Mouse (Mus musculus) inflammation-experienced regulatory T-cells, adult 6 months (primary cell): ENCODE results near the gene Gp1bb. TPM values are rescaled to one million over a fixed set of nuclear protein-coding genes. Genes with fewer than 3 reads are reported as not detected.

Source experiments
- ATAC-seq: one replicate; pipeline ENCODE4 v1.8.0; 2017
- polyA plus RNA-seq, 3 experiments: library from polyadenylated mRNA; unstranded; fragments of 100-300 nt; shearing (Covaris generic); gene quantifications; one replicate each; pipeline ENCODE4 v1.2.1; 2017

The Gp1bb gene
- polyA plus RNA-seq, 3 experiments from 2014 or later = not detected

- ATAC-seq = no peak
Observed at GRCm38 (mm10) chr16:18628206-18628947, 6.2 kb upstream of the Gp1bb start.

GRCm38 (mm10) chr16:18627163-18627562 lies 5.0 kb upstream of the Gp1bb start:
- no peak for ATAC-seq

DNA sequence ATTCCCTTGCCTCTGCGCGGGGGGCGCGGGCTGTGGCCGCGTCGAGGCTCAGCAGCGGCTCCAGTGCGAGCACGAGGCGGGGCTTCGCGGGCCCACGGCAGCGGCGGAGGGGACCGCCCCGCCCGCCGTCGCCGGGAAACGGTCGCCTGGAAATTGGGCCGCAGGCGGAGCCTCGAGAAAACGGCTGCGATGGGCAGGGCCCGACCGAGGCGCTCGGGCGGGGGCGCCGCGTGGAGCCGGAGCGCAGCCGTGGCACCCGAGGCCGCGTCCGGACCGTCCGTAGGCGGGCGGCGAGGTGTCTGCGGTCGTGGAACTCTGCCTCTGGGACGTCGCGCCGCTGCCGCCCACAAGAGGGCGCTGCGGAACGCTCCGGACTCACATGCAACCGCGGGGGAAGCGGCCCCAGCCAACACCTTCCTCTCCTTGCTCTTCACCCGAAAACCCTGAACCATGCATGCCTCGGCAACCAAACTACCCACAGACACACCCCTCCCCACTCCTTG lies 4.2 kb upstream of the Gp1bb start, which contains the start of gene Gm49601:
TSS of gene Gm49601 (minus strand) at position 52 of the 503 bp plus-strand sequence.
- ATAC-seq = peak; percentile 75

- ATAC-seq = peak; percentile 7
Observed at GRCm38 (mm10) chr16:18625791-18626311, 3.6 kb upstream of the Gp1bb start.

DNA sequence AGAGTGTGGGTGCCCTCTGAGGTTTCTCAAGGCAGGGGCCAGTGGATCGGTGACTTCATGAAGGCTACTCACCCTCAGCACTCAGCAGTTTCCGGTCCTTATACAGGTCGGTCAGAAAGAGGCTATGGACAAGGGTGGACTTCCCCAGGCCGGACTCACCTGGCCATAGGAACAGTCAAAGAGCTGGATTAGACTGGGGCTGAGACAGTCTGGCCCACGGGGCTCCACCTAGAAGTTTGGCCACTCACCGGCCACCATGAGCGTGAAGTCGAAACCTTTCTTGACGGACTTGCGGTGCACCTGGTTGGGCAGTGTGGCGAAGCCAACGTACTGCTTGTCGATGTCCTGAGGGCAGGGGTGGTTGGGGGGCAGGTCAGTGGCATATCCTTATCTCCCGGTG lies 2.9 kb upstream of the Gp1bb start:
- no peak for ATAC-seq

DNA sequence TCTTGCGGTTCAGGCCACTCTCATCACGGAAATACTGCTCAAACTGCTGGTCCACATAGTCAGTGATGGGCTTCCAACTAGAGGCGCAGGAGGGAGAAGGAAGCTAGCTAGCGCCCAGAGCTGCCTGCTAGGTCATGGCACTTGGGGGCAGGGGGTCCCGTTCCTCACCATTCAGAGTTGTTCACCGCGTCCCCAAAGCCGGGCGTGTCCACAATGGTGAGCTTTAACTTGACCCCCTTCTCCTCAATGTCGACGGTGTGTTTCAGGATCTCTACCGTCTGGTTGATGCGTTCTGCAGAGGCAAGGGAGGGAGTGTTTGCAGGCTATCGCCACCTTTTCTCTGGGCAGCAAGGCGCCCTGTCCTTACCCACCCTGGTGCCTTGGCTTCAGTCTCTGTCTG lies 2.4 kb upstream of the Gp1bb start:
- no peak for ATAC-seq

DNA sequence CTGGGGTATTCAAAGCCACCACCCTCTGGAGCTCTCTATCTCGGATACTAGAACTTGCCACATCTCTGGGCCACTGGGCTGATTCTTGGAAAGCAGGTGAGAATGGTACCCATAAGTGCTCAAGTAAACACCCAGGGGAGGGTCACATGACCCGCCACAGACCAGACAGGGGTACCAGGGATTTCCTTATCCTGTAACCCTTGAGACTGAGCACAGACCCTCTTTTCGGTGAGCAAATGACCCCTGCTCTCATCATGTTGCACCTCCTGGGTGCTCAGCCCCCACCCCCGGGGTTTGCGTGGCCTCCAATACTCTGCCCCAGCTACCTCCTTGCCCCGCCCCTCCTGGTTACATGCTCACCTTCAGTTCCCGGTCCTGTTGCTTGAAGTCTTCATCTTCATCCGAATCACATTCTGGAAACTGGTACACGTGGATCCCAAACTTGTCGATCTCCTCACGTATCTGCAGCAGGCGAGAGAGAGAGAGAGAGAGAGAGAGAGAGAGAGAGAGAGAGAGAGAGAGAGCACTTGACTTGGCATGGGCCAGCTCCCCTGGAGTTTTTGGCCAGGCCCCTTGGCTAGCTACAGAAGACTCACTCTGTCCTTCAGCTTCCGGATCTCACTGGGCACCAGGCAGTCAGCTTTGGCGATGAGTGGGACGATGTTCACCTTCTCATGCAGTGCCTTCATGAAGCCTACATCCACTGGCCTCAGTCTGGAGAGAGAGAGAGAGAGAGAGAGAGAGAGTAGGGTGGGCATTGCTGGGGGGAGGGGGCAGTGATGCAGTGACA lies 1.7 kb upstream of the Gp1bb start:
- ATAC-seq = no peak

DNA sequence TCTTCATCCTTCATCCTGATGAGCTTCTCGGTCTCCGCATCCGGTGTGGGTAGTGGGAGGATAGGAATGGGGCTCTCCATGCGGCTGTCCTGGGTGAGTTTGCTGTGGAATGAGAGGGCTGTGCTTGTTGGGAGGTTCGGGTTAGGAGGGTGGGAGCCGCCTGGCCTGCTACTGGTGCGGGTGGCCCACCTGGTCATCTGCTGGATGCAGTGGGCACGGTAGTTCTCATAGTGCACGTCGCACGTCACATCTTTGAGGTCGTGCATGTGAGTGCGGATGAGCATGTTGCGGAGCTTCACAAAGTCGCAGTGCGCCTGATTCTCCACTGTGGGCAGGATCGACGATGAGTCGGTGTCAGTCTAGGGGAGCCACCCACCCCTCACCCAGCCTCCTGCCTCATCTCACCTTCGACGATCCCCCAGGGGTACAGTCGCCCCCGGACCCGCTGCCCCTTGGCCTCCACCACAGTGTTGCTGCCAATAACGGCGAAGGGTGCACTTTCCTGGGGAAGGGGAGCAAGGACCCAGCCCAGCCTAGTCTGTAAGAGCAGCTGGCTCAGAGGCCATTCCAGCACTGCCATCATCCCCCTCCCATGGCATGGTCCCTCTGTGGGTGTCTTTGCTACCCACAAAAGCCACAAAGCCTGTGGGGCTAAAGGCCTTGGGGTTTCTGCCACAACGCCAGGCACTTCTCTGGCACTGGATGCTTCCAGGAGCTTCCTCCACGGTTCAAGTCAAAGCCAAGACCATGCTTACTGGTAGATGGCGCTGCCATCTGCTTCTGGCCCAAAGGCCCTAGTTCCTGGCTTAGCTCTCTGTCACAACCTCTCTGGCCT lies 930 bp upstream of the Gp1bb start:
- no peak for ATAC-seq

DNA sequence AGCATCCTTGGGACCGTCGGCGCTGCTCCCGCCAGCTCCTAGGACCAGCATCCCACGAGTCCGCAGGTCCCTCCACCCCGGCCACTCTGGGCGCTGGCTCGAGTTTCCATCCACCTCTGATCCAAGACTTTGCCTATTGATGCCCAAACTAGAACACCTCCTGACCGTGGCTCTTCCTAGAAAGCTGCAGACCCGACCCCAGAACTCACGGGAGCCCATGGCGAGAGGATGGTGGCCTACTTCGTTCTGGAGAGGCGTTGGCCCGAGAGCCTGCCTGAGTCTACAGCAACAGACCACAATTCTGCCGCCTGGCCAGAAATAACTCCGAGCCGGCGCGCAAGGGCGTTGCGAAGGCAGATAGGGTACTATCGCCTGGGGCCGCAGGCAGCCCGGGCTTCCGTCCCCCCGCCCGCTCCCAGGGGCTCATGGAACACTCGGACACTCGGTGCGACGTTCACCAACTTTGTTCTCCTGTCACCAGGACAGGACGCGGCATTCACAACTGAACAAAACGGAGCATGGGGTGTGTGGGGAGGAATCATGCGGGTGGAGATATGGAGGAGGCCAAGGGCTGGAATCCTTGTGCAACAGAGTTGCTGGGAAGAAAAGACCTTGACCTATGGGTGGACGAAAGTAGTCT lies 721 bp downstream of the Gp1bb start:
- ATAC-seq = no peak

- ATAC-seq = no peak
Observed at GRCm38 (mm10) chr16:18620601-18621361, 1.4 kb downstream of the Gp1bb start.

DNA sequence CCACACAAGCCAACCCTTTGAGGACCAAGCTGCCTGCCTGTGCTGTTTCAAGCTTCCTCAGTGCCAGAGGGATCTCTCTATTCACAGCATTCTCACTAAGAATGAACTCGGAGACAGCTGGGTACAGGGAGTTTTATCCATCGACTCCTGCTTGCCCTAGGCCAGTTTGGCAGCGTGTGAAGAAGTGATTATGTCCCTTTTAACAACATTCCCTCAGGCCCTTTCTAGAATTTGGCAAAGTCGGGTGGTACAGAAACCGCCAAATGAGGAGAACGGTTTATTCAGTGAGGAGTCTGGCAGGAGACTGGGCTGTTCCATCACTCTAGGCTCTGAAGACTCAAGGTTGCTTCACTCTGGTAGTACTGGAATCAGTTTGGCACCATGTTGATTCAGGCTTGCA lies 2.0 kb downstream of the Gp1bb start:
- ATAC-seq = no peak

- ATAC-seq = no peak
Observed at GRCm38 (mm10) chr16:18619110-18619509, 3.1 kb downstream of the Gp1bb start.

- ATAC-seq = no peak
Observed at GRCm38 (mm10) chr16:18618297-18618696, 3.9 kb downstream of the Gp1bb start.

DNA sequence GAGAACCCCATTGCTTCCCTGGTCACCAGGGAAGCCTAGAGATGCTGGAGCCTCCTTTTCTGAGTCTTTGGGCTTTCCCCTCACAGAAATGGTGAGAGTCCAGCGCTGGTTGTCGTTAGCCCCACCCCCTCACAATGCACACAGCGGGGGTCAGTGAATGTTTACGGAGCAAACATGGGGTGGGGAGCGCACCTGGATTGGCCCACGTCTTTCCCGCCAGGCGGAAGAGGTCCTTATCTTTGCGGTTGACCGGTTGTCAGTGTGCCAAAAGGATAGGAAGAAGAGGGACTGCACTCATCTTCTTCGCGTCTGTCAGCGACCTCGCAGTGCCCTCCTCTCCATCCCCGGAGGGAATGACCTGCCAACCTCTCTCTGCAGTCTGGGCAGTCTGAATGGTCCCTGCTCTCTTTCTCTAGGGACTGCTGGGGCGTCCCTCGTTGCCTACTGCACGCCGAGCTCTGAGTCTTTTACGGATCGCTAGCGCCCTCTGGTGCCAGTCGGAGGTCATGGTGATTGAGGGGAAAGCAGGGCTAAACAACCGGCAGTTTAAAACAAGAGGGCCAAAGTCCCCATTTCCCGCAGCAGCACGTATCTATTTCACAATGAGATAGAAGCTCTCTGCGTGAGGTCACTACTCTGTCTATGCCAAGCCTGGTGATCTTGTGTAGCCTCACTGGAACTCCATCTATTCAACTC lies 4.7 kb downstream of the Gp1bb start:
- ATAC-seq = peak; percentile 90

GRCm38 (mm10) chr16:18613301-18613700 lies 8.9 kb downstream of the Gp1bb start:
- ATAC-seq = no peak

GRCm38 (mm10) chr16:18611752-18612151 lies 10.5 kb downstream of the Gp1bb start:
- ATAC-seq = no peak

- no peak for ATAC-seq
Observed at GRCm38 (mm10) chr16:18609099-18609498, 13.1 kb downstream of the Gp1bb start.

GRCm38 (mm10) chr16:18608226-18608625 lies 14.0 kb downstream of the Gp1bb start:
- ATAC-seq = no peak

DNA sequence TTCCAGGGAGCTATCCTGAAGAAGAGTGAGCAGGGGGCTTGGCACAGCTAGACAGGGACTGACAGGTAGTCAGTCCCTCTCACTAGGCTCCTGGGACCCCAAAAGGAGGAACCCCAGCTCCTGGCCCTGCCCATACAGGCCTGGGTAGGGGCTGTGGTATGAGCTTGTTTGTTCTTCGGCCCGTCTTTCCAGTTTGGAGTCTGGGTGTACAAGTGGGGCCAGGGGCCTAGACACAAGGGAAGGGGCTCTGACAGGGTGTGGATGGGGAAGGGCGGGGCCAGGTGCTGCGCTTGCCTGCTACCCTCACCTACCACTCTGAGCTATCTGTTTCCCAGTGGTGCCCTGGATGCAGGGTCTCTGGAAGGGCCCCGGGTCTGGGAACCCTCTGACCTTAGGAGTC lies 16.5 kb downstream of the Gp1bb start:
- no peak for ATAC-seq

GRCm38 (mm10) chr16:18604267-18604701 lies 17.9 kb downstream of the Gp1bb start:
- no peak for ATAC-seq

DNA sequence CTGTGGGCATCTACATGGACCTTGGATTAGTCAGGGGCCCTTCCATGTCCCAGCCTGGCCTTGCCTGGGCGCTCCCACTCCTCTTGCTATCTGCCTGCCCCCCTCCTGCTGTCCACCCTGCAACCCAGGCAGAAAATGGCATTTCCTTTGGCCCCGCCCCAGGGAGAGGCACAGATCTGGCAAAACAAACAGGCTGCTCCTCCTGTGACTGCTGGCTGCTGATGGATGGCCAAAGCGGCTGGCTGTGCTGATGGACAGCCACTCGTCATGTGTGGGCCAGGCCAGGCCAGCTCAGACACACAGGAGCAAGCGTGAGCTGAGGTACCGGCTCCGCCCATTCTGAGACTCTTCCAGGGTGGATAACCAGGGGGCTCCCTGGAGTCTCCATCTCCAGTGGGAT lies 20.8 kb downstream of the Gp1bb start:
- ATAC-seq = no peak
